Mouse (Mus musculus): ENCODE results near the gene Cd300lg. TPM values are rescaled to one million over a fixed set of nuclear protein-coding genes. Genes with fewer than 3 reads are reported as not detected.
A peak's percentile ranks its signal among the peaks of the same experiment; 100 is the strongest.

Cd300lg gene
- total RNA-seq, 2 experiments from 2014 or later = 1.8 TPM; not detected in 1

DNA sequence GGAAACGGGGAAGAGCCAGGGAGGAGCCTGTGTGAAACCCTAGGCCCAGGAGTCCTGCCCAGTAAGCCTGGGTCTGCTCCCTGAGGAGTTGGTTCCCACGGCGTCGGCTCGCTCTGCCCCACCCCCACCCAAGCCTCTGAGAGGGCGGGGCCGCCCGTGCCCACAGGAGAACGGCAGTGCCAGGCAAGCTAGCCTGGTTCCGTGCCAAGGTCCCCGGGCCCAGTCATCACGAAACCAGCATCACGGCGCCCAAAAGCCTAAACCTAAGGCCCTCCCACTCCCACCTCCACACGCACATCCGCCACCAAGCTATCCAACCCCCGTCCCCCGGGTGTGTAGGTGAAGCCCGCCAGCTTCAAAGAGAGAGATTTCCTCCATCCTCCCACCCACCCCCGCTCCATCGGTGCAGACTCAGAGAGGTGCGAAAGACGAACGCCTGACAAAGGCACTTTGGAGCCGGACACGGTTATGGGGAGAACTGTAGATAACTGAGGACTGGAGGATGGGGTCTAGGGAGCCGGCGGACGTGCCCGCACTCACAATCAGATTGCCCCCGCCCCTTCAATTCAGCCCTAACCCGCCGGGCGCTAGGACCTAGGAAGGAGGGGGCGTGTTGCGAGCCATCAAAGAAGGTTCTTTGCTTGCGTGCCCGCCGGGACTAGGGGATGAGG is 45.9 kb downstream of the Cd300lg start:
- peak; percentile 25 for ATAC-seq (replicated peaks; ENCODE audit: low FRiP score, low TSS enrichment, poor library complexity, severe bottlenecking)

DNA sequence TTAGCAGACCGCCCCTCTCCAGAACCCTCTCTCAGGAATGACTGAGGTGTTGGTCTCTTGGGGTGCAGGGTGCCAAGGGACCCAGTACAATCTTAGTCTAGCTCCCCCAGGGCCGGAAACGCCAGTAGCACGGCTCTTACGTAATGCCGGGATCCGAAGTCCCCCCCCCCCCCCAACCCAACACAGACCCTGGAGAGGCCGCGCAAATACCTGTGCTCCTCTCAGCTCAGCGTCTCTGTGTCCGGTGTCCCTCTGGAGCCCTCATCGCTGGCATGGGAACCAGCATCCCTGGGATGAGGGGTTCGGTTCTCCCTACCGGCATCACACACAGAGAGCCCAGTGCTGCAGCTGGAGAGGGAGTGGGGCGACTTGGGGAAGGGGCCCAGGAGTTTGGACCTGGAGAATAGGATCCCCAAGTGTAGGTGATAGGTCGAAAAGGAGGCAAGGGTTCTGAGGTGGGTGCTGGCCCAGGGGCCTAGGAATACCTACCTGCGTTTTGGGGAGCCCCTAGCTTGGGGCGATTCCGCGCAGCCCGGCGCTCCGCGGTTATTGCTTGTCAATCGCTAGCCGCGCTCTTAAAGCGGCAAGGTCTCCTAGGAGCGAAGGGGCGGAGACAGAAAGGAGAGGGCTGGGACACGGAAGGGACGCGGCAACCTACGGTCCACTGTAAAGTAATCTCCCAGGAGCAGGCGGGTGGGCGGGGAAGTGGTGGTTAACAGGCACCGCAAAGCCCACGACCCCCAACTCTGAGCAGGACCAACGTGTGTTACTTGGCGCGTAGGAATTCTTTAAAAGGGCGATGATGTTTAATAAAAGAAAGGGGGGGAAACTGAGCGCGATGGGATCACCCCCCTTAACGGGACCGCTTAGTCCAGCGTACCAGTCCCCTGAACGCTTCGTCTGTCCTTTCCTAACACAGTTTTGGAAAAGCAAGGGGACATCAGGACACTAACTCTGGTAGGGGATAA is 46.9 kb downstream of the Cd300lg start, which contains the start of gene Mpp2:
Gene Mpp2, minus strand, starts transcription at position 585 of the 968 bp plus-strand sequence.
- ATAC-seq (replicated peaks; ENCODE audit: low FRiP score, low TSS enrichment, poor library complexity, severe bottlenecking) = peak; percentile 78

DNA sequence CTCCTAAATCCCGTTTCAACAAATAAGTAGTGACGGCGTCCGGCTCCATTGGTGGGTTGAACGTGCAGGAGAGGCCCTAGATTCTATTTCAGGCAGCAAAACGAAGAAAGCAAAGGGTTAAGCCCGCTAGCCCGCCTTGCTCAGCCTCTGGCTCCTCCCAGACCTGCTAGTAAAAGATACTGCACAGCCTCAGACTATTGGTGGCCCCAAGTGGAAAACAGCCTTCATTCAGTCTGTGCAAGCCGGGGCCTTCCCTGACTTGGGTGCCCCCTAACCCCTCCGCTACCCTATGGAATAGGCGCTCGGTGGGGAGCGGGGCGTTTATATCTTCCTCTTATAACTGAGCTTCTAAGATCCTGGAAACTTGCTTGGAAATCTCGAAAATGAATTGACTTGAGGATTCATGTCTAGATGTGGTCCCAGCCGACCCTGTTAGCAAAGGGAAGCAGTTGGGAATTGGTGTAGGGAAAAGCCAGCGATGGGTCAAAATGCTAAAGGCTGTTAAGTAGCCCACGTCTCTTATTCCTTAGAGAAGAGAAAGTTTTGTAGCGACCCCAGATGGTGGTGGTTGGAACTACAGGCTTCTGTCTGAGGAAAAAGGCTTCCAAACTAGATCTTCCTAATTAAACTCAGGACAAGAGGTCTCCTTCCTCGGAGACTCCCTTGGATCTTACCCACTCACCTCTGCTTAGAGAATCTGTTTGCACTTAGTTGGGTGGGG is 47.9 kb downstream of the Cd300lg start:
- peak; percentile 81 for ATAC-seq (replicated peaks; ENCODE audit: low FRiP score, low TSS enrichment, poor library complexity, severe bottlenecking)

DNA sequence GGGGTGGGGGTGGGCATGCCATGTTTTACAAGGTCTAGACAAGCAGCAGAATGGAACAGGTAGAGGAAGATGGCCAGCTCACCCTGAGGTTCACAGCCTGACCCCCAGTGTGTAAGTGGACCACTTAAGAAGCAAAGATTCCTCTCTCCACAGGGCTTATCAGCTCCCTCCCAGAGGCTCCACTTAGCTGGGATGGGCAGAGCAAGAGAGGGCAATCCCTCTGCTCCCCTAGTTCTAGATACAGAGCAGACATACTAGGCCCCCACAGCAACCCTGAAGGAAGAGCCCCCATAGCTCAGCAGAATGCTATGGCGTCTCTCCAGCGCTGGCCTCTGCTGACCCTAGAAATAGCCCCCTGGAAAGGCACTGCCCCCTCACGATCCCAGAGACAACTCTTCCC is 54.4 kb downstream of the Cd300lg start:
- ATAC-seq (replicated peaks; ENCODE audit: low FRiP score, low TSS enrichment, poor library complexity, severe bottlenecking) = no peak

DNA sequence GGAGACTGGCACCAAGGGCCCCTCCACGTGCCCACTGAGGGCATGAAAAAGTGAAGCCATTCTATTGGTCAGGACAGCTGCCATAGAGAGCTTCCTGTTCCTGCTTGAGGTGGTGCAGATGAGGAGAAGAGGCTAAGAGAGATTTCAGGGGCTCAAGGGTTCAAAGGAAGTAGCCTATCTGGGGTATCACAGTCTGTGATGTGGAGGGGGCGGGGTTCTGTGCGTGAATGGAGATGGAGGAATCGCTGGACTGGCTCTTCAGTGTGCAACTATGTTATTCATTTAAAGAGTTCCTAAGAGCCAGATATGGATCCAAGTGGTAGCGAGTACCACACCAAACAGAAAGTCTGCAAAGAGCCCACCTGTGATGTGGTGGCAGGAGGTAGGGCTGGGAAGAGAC is 55.1 kb downstream of the Cd300lg start:
- no peak for ATAC-seq (replicated peaks; ENCODE audit: low FRiP score, low TSS enrichment, poor library complexity, severe bottlenecking)

DNA sequence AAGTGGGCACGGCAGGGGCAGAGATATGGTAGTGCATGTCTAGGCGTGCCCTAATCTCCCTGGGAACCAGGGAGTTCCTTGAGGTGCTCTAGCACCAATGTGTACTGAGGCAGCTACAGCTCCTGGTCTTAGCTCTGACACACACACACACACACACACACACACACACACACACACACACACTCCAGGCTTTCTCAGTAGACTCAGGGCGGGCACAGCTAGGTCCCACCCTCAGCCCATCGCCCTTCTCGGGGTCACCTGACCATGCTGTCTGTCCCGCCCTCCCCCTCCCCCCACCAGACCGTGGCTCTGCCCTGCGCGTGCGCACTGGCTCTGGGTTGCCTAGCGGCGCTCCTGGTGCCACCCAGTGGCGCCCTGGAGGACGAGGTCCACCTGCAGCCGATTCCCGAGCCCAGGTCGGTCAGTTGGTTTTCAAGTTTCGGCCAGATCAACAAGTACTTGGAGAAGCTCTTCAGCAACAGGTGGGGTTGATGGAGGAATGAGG is 55.6 kb downstream of the Cd300lg start:
- ATAC-seq (replicated peaks; ENCODE audit: low FRiP score, low TSS enrichment, poor library complexity, severe bottlenecking) = peak; percentile 75

DNA sequence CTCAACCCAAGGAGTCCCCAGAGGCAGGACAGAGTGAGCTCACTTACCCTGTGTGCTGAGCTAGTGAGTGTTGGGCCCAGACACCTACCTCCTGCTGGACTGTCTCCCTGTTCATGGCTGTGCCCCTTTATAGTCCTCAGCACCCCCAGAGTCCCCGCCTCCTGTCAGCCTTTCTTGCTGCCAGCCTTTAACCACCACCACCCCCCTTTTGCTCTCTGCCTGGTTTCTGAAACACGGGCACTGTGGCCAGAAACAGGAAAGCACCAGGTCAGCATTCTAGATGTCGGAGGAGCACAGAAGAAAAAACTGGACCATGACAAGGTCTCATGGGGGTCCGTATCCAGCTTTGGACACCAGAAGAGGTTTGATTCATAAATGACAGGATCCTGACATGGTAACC is 59.9 kb downstream of the Cd300lg start, which contains the start of gene Ppy:
Gene Ppy, minus strand, starts transcription at position 101 of the 400 bp plus-strand sequence.
- ATAC-seq (replicated peaks; ENCODE audit: low FRiP score, low TSS enrichment, poor library complexity, severe bottlenecking) = no peak

DNA sequence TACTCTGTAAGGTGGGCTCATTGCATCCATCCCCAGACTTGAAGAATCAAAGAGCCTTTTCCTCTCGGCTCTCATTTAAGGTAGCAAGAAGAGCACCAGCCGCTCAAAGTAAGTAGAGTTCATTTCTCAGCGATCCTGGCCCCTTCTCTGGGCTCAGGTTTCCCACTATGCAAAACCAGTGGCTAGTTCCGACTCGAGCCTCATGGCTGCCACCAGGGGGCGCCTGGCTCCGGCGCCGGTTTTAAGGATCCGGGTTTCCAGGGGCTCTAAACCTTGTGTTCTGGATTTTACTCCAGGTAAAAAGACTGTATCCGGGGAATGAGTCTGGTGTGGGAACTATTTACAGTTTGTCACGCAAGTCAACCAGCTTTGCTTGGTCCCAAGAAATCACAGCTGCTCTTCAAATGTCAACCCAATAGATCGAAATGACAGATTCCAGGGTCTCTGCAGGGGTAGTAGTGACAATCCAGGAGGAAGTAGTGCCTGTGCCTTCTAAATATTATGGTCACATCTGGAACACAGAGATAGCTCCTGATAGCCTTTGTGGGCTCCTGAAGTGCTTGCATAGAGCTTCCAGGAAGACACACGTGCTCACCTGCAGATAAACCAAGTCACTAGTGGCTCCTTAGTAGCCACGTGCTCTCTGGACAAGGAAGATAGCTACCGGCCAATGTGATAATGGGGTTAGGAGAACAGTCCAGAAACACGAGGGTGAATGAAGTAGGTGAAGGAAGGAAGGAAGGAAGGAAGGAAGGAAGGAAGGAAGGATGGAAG is 61.4 kb downstream of the Cd300lg start:
- ATAC-seq (replicated peaks; ENCODE audit: low FRiP score, low TSS enrichment, poor library complexity, severe bottlenecking) = peak; percentile 50; the same call in 1 of the 2 replicates

Other genes with a start within 250 kb of the Cd300lg start
- not detected in 2 replicates for gene Meox1, start 147.1 kb upstream of the Cd300lg start, total RNA-seq (2014; fragmentation: Nextera tagmentation)
- gene Meox1, start 147.1 kb upstream of the Cd300lg start, total RNA-seq (2017) = not detected in 2 replicates
- gene Sost, start 74.5 kb upstream of the Cd300lg start, total RNA-seq (2014; fragmentation: Nextera tagmentation) = not detected in 2 replicates
- gene Sost, start 74.5 kb upstream of the Cd300lg start, total RNA-seq (2017) = not detected in 2 replicates
- gene Cfap97d1, start 57.2 kb upstream of the Cd300lg start, total RNA-seq (2014; fragmentation: Nextera tagmentation) = not detected in 2 replicates
- not detected in 2 replicates for gene Cfap97d1, start 57.2 kb upstream of the Cd300lg start, total RNA-seq (2017)
- 0.28 and 0.96 TPM in 2 replicates for gene Dusp3, start 54.5 kb upstream of the Cd300lg start, total RNA-seq (2014; fragmentation: Nextera tagmentation)
- 0.70 and 1.3 TPM in 2 replicates for gene Dusp3, start 54.5 kb upstream of the Cd300lg start, total RNA-seq (2017)
- not detected in 2 replicates for gene Mpp3, start 13.0 kb upstream of the Cd300lg start, total RNA-seq (2014; fragmentation: Nextera tagmentation)
- gene Mpp3, start 13.0 kb upstream of the Cd300lg start, total RNA-seq (2017) = not detected in 2 replicates
- gene Mpp2, start 47.0 kb downstream of the Cd300lg start, total RNA-seq (2014; fragmentation: Nextera tagmentation) = 3.2 and 3.7 TPM in 2 replicates
- gene Mpp2, start 47.0 kb downstream of the Cd300lg start, total RNA-seq (2017) = 3.1 and 4.2 TPM in 2 replicates
- gene Ppy, start 59.8 kb downstream of the Cd300lg start, total RNA-seq (2014; fragmentation: Nextera tagmentation) = not detected in 2 replicates
- gene Ppy, start 59.8 kb downstream of the Cd300lg start, total RNA-seq (2017) = not detected in 2 replicates
- gene Pyy, start 66.3 kb downstream of the Cd300lg start, total RNA-seq (2014; fragmentation: Nextera tagmentation) = not detected in 2 replicates
- gene Pyy, start 66.3 kb downstream of the Cd300lg start, total RNA-seq (2017) = not detected in 2 replicates
- 7.4 and 9.5 TPM in 2 replicates for gene Nags, start 104.0 kb downstream of the Cd300lg start, total RNA-seq (2014; fragmentation: Nextera tagmentation)
- 1.6 and 2.1 TPM in 2 replicates for gene Nags, start 104.0 kb downstream of the Cd300lg start, total RNA-seq (2017)
- 4.7 and 9.3 TPM in 2 replicates for gene Tmem101, start 114.9 kb downstream of the Cd300lg start, total RNA-seq (2014; fragmentation: Nextera tagmentation)
- 11.8 and 15.7 TPM in 2 replicates for gene Tmem101, start 114.9 kb downstream of the Cd300lg start, total RNA-seq (2017)
- 110 TPM in 2 replicates for gene Lsm12, start 143.8 kb downstream of the Cd300lg start, total RNA-seq (2014; fragmentation: Nextera tagmentation)
- gene Lsm12, start 143.8 kb downstream of the Cd300lg start, total RNA-seq (2017) = 71.3 and 94.9 TPM in 2 replicates
- 71.5 and 93.3 TPM in 2 replicates for gene G6pc3, start 148.1 kb downstream of the Cd300lg start, total RNA-seq (2014; fragmentation: Nextera tagmentation)
- 39.9 and 59.4 TPM in 2 replicates for gene G6pc3, start 148.1 kb downstream of the Cd300lg start, total RNA-seq (2017)
- gene Hdac5, start 188.7 kb downstream of the Cd300lg start, total RNA-seq (2014; fragmentation: Nextera tagmentation) = 10.7 and 16.6 TPM in 2 replicates
- 6.1 and 11.4 TPM in 2 replicates for gene Hdac5, start 188.7 kb downstream of the Cd300lg start, total RNA-seq (2017)
- 36.4 and 48.1 TPM in 2 replicates for gene BC030867, start 207.4 kb downstream of the Cd300lg start, total RNA-seq (2014; fragmentation: Nextera tagmentation)
- gene BC030867, start 207.4 kb downstream of the Cd300lg start, total RNA-seq (2017) = 7.5 and 12.3 TPM in 2 replicates
- 2.2 and 2.5 TPM in 2 replicates for gene Asb16, start 227.2 kb downstream of the Cd300lg start, total RNA-seq (2014; fragmentation: Nextera tagmentation)
- gene Asb16, start 227.2 kb downstream of the Cd300lg start, total RNA-seq (2017) = 0.84 and 1.3 TPM in 2 replicates
- gene Tmub2, start 243.4 kb downstream of the Cd300lg start, total RNA-seq (2014; fragmentation: Nextera tagmentation) = 14.5 and 19.8 TPM in 2 replicates
- 10.0 and 27.4 TPM in 2 replicates for gene Tmub2, start 243.4 kb downstream of the Cd300lg start, total RNA-seq (2017)